Mouse (Mus musculus) heart, postnatal 36 days (tissue): ENCODE measurements around the gene Rpa3. TPM values are rescaled to one million over a fixed set of nuclear protein-coding genes. Genes with fewer than 3 reads are reported as not detected.

ENCODE experiments used
- DNase-seq, 2 experiments: peaks; one replicate each; pipeline ENCODE4 v3.0.0; 2021 to 2022
- intact Hi-C: fragments of 180-260 bp; cut with DNase I; formaldehyde crosslinking; loops from one replicate; pipeline ENCODE4 v1.15.1; 2025
- total RNA-seq, 2 experiments: library from RNA; stranded (reverse); gene quantifications; 2 replicates each; pipeline ENCODE4 v1.2.3; 2021

Rpa3 gene
- 10 to 100 TPM; 19.5 to 20.4 TPM for total RNA-seq

DNA sequence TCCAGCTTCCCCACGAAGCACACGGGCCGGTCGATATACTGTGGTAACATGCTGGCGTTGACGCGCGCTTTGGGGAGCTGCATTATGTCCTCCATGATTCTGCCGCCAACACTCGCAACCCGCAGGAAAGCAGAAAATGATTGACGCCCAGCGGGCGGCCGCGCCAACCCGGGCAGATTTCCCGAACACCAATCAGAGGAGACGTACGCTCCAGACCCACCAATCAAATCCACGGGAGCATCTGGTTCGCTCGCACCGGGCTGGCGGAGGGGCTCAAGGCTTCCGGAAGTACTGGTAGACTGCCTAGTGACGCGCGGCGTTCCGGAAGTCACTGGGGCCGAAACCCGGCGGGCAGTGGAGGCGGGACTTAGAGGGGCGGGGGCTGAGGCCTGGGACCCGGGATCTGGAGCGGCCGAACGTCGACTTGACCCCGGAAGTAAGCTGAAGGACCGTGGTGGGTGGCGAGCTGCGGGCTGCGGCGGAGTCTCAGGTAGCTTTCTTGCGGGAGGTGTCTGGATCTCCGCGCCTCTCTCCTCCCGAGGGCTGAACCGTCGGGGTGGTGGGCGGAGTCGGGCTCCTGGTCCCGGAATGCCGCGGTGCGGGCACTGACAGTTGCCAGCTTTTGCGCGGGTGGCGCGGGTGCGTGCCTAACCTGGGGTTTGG, at the start of gene Rpa3, which contains the start of the genes Umad1 and Gm45062:
TSS of gene Rpa3 (minus strand) at position 170 of the 663 bp plus-strand sequence.
TSS of gene Umad1 (plus strand) at position 285 of the 663 bp plus-strand sequence.
TSS of gene Gm45062 (plus strand) at position 447 of the 663 bp plus-strand sequence.
- intact Hi-C loops: loop anchor here (2.0 to 10.0 kb wide), 3 partner anchors 50 to 414 kb away; partner anchors contain the start of genes C1galt1 and Mios
- DNase-seq: peak; percentile 94 to 95

DNA sequence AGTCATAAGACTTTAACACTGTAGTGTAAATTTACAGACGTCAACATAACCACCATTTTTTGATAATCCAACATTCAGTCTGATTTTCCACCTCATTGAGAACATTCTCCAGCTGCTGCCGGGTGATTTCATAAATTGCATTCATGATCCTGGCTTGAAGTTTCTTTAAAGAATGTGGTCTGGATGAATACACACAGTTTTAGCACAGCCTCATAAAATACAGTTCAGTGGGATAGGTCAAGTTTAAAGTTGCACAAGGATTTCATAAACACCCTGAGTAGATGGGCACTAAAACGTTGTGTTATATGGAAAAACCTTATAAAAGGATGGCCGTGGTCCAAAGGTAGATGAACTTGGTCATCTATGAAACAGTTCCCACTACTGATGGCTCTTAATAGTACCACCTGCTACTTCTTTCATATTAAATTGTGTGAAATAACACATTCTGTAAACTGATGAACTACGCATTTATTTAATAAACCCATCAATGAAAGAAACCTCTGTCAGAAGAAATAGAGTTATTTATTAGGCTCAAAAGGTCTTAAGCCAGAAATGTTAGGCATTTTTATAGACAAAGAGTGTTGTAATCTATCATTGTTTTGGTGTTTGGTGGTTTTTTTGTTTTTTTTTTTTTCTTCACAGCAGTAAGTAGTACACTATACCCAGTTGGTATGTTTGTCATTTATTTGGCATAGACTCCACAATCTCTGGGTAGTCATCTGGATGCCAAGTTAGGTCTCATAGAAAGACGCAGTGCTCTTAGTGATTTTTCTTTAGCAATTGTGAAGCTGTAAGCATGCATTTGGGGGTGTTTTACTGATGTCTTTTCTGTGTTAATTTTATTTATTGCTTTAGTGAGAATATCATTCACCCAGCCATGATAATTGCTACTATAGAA, 49.2 kb upstream of the Rpa3 start:
- intact Hi-C loops: no loop called here
- no peak for DNase-seq

DNA sequence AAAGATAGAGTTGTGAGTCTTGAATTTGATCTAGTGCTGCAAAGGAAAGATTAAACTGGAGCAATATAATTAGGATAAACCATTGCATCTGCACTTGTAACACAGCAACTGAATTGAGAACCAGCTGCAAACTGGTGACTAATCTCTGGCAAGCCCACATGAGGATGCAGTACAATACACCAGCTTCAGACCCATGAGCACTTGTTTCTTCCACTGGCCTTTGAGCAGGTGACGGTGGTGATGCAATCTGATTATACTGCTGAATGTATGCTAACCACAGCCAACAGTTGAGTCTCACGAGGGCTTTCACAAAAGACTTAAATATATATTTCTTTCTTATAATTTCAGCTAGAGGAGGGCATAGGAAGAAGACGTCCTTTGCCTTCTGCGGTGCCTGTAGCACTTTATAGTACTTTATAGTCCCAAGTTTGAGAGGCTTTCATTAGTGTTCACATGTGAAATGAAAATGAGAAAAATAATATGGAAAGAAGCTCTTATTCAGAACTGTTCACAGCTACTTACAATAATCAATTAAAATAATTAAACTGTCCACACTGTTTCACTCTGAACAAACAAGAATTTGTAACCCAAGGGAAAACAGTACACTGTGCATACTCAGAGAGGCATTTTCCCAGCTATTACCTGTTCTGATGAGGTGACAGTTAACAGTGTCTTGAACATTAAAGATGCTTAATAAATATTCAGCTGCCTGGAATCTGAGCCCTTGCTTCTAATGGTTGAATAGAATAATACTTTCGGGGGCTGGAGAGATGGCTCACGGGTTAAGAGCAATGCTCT, 40.3 kb upstream of the Rpa3 start:
- intact Hi-C loops: no loop called here
- no peak for DNase-seq

DNA sequence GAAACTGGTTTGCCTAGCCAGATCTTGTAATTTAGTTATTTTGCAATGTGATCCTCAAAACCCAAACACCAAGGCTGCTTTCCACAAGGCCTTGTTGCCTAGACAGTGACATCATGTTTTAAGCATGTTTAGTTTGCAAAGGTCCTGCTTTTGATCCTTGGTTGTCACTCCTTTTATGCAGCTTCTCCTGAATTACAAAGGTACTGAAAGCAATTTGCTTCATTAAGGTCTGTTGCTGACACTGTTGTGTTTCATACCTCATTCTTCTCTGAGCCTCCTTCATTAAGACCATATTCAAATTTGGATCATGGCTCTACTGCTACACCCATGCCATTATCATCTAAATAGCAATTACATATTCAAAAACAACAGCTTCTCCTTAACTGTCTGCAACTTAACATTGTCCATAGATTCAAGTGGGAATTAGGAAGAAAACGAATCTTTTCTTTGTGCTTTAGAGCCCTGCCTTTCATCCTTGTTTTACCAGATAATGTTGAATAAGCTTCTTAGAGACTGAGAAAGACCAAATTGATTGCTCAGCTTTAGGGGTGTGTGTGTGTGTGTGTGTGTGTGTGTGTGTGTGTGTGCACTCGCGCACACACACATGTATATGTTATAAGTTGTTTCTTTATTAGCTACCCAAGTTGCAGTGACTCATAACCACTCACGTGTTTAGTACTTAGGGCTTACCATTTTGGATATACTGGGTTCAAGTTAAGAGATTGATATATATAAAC, 35.2 kb upstream of the Rpa3 start:
- intact Hi-C loops: no loop called here

GRCm38 (mm10) chr6:8288755-8289580, 30.0 kb upstream of the Rpa3 start:
- no peak for DNase-seq
- intact Hi-C loops: no loop called here

More for the DNA sequence above, 35.2 kb upstream of the Rpa3 start:
- DNase-seq: no peak

DNA sequence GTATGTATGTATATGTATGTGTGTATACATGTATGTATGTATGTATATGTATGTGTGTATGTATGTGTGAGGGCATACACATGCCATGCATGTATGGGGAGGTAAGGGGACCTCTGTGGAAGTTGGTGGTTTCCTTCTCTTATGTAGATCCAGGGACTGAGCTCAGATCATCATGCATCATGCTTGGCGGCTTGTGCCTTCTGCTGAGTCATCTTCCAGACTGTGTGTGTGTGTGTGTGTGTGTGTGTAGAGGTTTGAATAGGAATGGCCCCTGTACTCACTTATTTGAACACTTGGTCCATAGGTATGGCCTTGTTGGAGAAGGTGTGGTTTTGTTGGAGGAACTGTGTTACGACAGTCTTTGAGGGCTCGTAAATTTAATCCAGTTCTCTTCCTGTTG, 27.2 kb upstream of the Rpa3 start:
- DNase-seq: no peak
- intact Hi-C loops: no loop called here

DNA sequence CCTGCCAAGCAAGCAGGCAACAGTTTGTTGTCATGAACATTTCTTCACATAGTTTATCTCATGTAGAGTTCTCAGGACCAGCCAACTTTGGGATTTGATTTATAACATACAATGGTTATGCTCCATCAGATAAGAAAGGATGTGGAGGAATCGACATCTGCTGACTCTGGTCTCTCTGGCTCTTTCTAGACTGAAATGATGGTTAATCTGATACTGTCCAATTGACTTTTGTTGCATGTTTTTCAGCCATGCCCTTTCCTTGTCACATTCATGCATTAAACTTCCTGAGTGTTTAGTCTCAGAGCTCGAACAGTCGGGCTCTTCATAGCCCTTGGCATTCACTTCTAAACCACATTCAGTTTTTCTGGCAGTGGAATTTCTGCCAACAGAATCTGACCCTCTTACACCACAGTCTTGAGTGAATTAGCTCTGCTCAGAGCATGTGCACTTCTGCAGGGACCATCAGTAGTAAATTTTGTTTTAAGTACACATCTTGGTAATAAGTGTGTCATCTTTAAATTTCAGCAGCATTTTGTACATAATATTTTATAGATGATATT, 26.5 kb upstream of the Rpa3 start:
- no peak for DNase-seq
- intact Hi-C loops: no loop called here

DNA sequence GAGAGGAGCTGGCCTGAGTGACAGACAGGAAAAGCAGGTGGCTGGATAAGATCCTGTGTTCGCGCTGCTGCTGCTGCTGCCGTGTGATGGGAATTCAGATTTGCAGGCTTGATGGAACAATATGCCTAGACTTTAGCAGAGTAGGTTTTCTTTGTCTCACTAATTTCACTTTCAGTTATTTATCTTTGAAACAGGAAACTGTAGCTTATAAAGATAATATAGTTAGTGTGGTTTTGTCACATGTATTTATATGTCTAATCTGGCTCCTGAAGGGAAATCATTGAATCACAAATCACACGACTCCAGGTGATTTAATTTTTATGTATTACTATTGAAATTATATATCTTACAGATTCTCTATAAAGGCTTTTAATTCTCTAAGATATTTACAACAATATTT, 24.3 kb upstream of the Rpa3 start:
- intact Hi-C loops: no loop called here
- no peak for DNase-seq

GRCm38 (mm10) chr6:8278426-8279002, 19.5 kb upstream of the Rpa3 start:
- DNase-seq: peak in 1 of 2 experiments; percentile 8
- intact Hi-C loops: loop anchor here (5.0 kb wide), 2 partner anchors 414 to 554 kb away; no protein-coding TSS in a partner anchor

DNA sequence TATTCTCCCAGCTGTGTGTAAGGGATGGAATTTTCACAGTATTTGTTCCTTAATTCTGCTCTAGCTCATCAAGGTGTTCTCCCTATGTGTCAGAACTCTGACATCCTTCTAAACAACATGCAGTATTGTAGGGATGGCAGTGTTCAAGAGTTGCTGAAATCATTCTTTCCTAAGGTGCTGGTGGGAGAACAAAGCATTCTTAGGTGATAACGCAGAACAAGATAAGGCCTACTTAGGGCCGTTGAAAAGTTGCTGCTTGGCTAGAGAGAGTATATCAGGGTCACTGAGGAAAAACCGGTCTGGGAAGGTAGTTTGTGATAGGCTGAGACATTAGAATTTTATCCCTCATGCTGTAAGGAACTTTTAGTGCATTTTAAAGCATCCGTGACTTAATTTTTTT, 17.5 kb upstream of the Rpa3 start:
- intact Hi-C loops: loop anchor here (2.0 to 5.0 kb wide), 3 partner anchors 416 to 556 kb away; no protein-coding TSS in a partner anchor
- DNase-seq: no peak

DNA sequence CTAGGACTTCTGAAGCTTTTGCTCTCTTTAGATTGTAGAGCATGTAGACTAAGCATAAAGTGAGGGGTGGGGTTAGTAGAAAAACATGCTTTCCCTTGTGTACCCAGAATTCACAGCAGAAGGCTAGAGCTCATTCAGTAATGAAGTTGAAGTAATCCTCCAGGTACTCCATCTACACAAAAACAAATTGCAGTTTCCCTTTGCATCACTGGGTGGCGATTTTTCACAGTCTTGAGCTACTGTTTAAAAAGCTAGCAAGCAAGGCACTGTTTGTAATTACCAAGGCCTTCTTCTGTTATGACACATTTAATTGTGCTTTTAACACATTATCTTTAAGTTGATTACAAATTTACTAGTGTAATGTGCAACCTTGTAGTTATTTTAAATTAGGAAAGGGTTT, 16.1 kb upstream of the Rpa3 start:
- intact Hi-C loops: loop anchor here (5.0 kb wide), 2 partner anchors 417 to 557 kb away; no protein-coding TSS in a partner anchor
- DNase-seq: peak; percentile 61 to 62

DNA sequence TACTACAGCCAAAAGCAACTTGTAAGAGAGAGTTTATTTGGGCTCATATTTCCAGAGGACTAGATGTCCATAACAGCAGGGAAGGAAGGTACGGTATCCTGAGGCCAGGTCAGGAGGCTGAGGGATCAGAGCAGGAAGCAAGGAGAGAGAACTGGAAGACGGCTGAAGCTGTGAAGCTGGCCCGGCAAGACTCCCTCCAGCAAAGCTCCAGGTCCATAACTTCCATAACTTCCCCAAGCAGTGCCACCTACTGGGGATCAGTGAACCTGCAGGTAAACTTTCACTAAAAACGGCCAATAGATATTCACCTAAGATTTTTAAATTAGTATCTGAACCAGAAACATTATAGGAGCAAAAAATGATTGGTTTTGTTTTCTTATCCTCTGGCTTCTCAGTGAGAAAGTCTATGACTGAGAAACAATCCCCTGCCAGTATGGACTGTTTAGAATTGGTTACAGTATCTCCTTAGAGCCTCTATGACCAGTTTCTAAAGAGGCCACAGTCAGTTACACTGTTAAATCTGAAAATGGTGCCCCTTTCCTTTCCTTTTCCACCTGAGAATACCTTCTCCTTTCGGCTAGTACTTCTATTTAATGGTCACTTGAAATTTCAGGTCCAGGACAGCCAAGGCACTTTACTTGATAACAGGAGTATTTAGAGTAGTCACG, 15.5 kb upstream of the Rpa3 start:
- peak; percentile 28 to 64 for DNase-seq
- intact Hi-C loops: loop anchor here (1.0 to 5.0 kb wide), 4 partner anchors 208 to 558 kb away; partner anchors contain the start of gene Glcci1

GRCm38 (mm10) chr6:8271047-8271446, 12.1 kb upstream of the Rpa3 start:
- intact Hi-C loops: loop anchor here (5.0 kb wide), 1 partner anchor 236 kb away; the partner anchor contains the start of gene Glcci1
- no peak for DNase-seq

- intact Hi-C loops: loop anchor here (2.0 to 10.0 kb wide), 3 partner anchors 51 to 415 kb away; partner anchors contain the start of genes C1galt1 and Mios
- DNase-seq: no peak
Observed at GRCm38 (mm10) chr6:8259667-8260044, 683 bp upstream of the Rpa3 start.

DNA sequence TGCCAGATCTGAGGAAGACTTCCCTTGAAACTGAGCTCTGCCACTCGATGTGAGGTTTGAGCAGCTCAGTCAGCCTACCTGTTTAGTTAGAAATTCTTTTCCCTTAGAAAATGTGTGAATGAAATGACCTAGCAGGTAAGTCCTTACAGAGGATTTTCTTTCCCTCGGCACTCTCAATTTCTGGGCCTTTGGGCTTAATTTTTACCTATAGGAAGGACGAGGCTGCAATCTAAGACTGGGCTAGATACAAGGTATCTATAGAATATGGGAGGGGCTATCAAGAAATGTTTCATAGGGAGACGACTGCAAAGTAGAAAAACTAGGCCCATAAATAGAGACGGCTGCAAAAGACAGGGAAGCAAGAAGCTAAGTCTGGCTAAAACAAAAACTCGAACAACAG, 657 bp downstream of the Rpa3 start:
- intact Hi-C loops: loop anchor here (2.0 to 10.0 kb wide), 3 partner anchors 50 to 414 kb away; partner anchors contain the start of genes C1galt1 and Mios
- no peak for DNase-seq

- intact Hi-C loops: no loop called here
- DNase-seq: no peak
Observed at GRCm38 (mm10) chr6:8228596-8228995, 30.4 kb downstream of the Rpa3 start.

- no peak for DNase-seq
- intact Hi-C loops: no loop called here
Observed at GRCm38 (mm10) chr6:8227035-8227434, 31.9 kb downstream of the Rpa3 start.
